Mouse (Mus musculus) liver, adult 2 months (tissue): ENCODE results near the gene Xndc1.

Experiments
- CTCF ChIP-seq: fragments of 200-500 bp; IDR thresholded peaks from 2 replicates; pipeline ENCODE4 v1.5.1; 2011; ENCODE audit warnings: low read depth, low read length, control low read depth
- POLR2A ChIP-seq: fragments of 200-500 bp; IDR thresholded peaks from 2 replicates; pipeline ENCODE4 v1.6.1; 2011; ENCODE audit warnings: low read length, control low read depth; ENCODE audit not compliant: insufficient read depth; ENCODE audit errors: extremely low read depth

- TF ChIP-seq CTCF (no peak), POLR2A (no peak)
Observed at GRCm38 (mm10) chr7:102101487-102101886, 36.2 kb downstream of the Xndc1 start, which contains the start of gene Art1.
